Mouse (Mus musculus): ENCODE data around the gene Tbc1d24.

Tbc1d24 gene

GRCm38 (mm10) chr17:24173423-24173822 lies 31.9 kb downstream of the Tbc1d24 start:
- peak; percentile 54 for DNase-seq (ENCODE audit: low spot score)

GRCm38 (mm10) chr17:24171738-24172137 lies 33.6 kb downstream of the Tbc1d24 start:
- no peak for DNase-seq (ENCODE audit: low spot score)

- DNase-seq (ENCODE audit: low spot score): no peak
These were observed 34.6 kb downstream of the Tbc1d24 start for GRCm38 (mm10) chr17:24170729-24171128.

- no peak for DNase-seq (ENCODE audit: low spot score)
These were observed 35.2 kb downstream of the Tbc1d24 start for GRCm38 (mm10) chr17:24170125-24170524.

- DNase-seq (ENCODE audit: low spot score): peak; percentile 95
These were observed 35.9 kb downstream of the Tbc1d24 start, which contains the start of gene Atp6v0c for GRCm38 (mm10) chr17:24169317-24170065. TSS of gene Atp6v0c (minus strand) at chr17:24169702.

- peak; percentile 79 for DNase-seq (ENCODE audit: low spot score)
These were observed 36.6 kb downstream of the Tbc1d24 start for GRCm38 (mm10) chr17:24168590-24169277.

GRCm38 (mm10) chr17:24167891-24168505 lies 37.4 kb downstream of the Tbc1d24 start:
- DNase-seq (ENCODE audit: low spot score): no peak

GRCm38 (mm10) chr17:24167120-24167519 lies 38.2 kb downstream of the Tbc1d24 start:
- DNase-seq (ENCODE audit: low spot score): no peak

- DNase-seq (ENCODE audit: low spot score): peak; percentile 87
These were observed 40.6 kb downstream of the Tbc1d24 start for GRCm38 (mm10) chr17:24164566-24165259.

GRCm38 (mm10) chr17:24163176-24163962 lies 42.0 kb downstream of the Tbc1d24 start, which contains the start of gene Amdhd2:
TSS of gene Amdhd2 (minus strand) at chr17:24163766.
- DNase-seq (ENCODE audit: low spot score): peak; percentile 96

- peak; percentile 48 for DNase-seq (ENCODE audit: low spot score)
These were observed 42.7 kb downstream of the Tbc1d24 start for GRCm38 (mm10) chr17:24162584-24163175.

GRCm38 (mm10) chr17:24161466-24161865 lies 43.9 kb downstream of the Tbc1d24 start:
- DNase-seq (ENCODE audit: low spot score): no peak

GRCm38 (mm10) chr17:24157526-24157925 lies 47.8 kb downstream of the Tbc1d24 start:
- no peak for DNase-seq (ENCODE audit: low spot score)

- no peak for DNase-seq (ENCODE audit: low spot score)
These were observed 48.2 kb downstream of the Tbc1d24 start for GRCm38 (mm10) chr17:24157121-24157520.

GRCm38 (mm10) chr17:24156394-24156793 lies 49.0 kb downstream of the Tbc1d24 start:
- no peak for DNase-seq (ENCODE audit: low spot score)

GRCm38 (mm10) chr17:24155742-24156141 lies 49.6 kb downstream of the Tbc1d24 start:
- no peak for DNase-seq (ENCODE audit: low spot score)

GRCm38 (mm10) chr17:24154463-24154862 lies 50.9 kb downstream of the Tbc1d24 start:
- peak; percentile 47 for DNase-seq (ENCODE audit: low spot score)

GRCm38 (mm10) chr17:24151890-24152563 lies 53.3 kb downstream of the Tbc1d24 start:
- peak; percentile 68 for DNase-seq (ENCODE audit: low spot score)

GRCm38 (mm10) chr17:24151382-24151781 lies 54.0 kb downstream of the Tbc1d24 start:
- DNase-seq (ENCODE audit: low spot score): no peak

- no peak for DNase-seq (ENCODE audit: low spot score)
These were observed 54.5 kb downstream of the Tbc1d24 start, which contains the start of gene Pdpk1 for GRCm38 (mm10) chr17:24150824-24151223. TSS of gene Pdpk1 (minus strand) at chr17:24150924.
